Mouse (Mus musculus) cortical plate, adult 2 months (tissue): ENCODE measurements around the gene Sobp. TPM values are rescaled to one million over a fixed set of nuclear protein-coding genes. Genes with fewer than 3 reads are reported as not detected.

Experiments
- H3K27ac ChIP-seq: fragments of 200-500 bp; 2 replicates; pipeline ENCODE4 v1.5.1; 2012; ENCODE audit warnings: low read length, control low read depth, inconsistent platforms; ENCODE audit not compliant: insufficient read depth
- H3K4me1 ChIP-seq: fragments of 200-500 bp; 2 replicates; pipeline ENCODE4 v1.6.1; 2011; ENCODE audit warnings: low read length; ENCODE audit not compliant: control insufficient read depth, insufficient read depth
- H3K4me3 ChIP-seq: fragments of 200-500 bp; 2 replicates; pipeline ENCODE4 v1.5.1; 2011; ENCODE audit warnings: mild to moderate bottlenecking, low read length, control low read depth; ENCODE audit not compliant: insufficient read depth
- CTCF ChIP-seq: fragments of 200-500 bp; IDR thresholded peaks from 2 replicates; pipeline ENCODE4 v1.5.1; 2011; ENCODE audit warnings: mild to moderate bottlenecking, control low read depth, low read length; ENCODE audit not compliant: insufficient read depth; ENCODE audit errors: extremely low read depth
- POLR2A ChIP-seq: fragments of 200-500 bp; IDR thresholded peaks from 2 replicates; pipeline ENCODE4 v1.6.1; 2011; ENCODE audit warnings: mild to moderate bottlenecking, low read length, control low read depth; ENCODE audit not compliant: insufficient read depth; ENCODE audit errors: extremely low read depth
- polyA plus RNA-seq: library from polyadenylated mRNA; depleted of rRNA; stranded (reverse); fragments of >200 nt; gene quantifications from 2 replicates; pipeline ENCODE4 v1.2.3, GENCODE M21; 2012

Gene Sobp
- polyA plus RNA-seq, 1 experiment, result 21.9 TPM

DNA sequence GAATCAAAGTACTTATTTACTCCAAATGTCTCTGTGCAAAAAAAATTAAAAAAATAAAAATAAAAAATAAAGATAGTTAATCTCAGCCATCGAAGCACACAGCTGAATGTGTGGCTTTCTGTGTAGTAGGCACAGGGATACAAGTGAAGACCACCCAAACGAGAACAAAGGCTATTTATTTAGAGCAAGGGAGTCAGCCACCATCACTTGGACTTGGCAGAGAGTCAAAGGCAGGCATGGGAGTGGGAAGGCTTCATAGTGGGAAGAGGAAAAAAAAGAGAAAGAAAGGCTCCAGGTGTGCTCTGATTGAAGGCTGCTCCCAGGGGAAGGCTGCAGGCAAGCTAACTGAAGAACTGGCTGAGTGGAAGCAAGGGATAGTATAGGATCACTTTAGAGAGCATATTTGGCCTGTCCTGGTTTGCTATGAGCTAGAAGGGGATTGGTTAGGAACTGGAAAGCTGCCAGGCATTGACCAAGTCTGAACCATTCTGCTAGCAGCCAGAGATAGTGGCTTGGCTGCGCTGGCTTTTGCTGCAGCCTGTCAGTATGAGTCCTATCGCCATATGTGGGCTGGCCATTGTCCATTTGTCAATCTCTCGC lies 6.1 kb upstream of the Sobp start:
- TF ChIP-seq POLR2A, result no peak
- no peak for TF ChIP-seq CTCF
- Histone ChIP-seq H3K4me3 (no peak overlapping the region), H3K27ac (no peak overlapping the region), H3K4me1 (no peaks in the 10 kb centered on the region; the same call in 1 of the 2 replicates)

DNA sequence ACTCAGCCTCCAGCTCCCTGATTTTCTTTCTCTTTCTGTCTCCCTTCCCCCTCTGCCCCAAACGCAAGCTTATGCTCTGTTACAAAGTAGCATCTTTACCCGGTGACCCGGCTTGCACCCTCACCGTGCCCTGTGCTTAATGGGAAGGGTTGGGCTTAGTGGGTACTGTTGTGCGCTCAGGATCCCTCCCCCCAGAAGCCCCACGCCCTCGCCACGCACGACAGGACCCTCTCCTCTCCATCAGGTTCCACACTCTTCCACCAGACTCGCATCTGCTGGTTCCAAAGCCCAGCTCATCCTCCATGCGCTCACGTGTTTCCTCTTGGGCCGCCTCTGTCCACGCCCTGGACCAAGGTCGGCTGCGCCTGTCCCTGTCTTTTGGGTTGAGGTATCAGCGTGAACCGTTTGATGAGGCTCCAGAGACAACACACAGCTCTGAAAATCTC lies 849 bp upstream of the Sobp start:
- no peak; the same call in 1 of the 2 replicates for TF ChIP-seq POLR2A
- no peak for TF ChIP-seq CTCF
- peak overlapping the region; percentile 60; the same call in 1 of the 2 replicates for H3K27ac ChIP-seq
- H3K4me3 ChIP-seq, result peak overlapping the region; percentile 65
- H3K4me1 ChIP-seq, result no peaks in the 10 kb centered on the region; the same call in 1 of the 2 replicates

DNA sequence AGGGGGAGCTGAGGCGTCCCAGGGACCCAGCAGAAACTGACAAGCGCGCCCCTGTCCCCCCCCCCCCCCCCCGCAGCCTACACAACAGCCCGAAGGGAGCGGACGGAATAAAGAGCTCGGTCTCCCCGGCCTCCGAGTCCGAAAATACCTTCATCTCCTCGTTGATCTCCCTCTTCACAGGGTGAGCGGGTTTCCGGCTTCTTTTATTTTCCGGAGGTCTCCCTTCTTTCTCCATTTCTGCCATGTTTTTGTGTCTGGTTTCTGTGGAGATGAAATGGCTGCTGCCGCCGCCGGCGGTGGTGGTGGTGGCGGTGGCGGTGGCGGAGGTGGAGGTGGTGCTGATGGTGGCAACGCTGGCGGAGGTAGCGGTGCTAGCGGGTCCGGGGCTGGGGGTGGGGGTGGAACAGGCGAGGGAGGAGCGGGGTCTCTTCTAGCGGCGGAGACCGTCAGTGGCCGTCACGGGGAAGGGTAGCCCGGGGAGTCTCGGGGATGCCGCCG lies 453 bp downstream of the Sobp start:
- Histone ChIP-seq H3K4me3 (peak overlapping the region; percentile 65), H3K27ac (peak overlapping the region; percentile 97), H3K4me1 (peaks cover 2% of the 10 kb centered on the region; the same call in 1 of the 2 replicates)
- TF ChIP-seq CTCF (no peak), POLR2A (no peak)

DNA sequence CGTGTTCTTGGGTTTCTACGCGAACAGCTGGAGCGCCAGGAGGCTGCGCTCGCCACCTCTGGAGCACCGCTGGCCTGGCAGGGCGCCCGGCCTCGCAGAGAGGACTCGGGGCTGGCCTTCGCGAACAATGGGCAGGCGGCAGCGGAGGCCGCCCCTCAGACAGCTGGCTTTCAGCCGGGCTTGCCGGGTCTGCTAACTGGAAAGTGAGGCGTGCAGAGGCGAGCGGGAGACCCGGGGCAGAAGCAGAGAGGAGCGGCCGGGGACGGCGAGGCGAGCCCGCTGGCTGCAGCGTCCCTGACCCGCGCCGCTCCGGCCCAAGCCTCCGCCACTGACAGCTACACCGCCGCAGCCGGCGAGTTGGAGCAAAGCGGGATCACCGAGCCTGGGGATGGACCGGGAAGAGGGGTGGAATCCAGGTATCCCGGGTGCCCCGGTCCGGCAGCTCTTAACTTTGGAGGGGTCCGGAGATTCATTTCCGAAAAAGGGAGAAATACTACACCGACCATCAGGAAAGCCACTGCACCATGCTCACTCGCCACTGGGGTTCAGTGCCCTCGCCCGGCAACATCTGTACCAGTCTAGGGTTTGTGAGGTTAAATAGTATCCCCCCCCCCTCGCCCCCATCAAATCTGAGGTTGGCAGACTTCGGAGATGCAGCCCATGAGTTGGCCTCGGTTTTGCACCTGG lies 1.0 kb downstream of the Sobp start:
- H3K27ac ChIP-seq, result peak overlapping the region; percentile 48
- H3K4me3 ChIP-seq, result peak overlapping the region; percentile 65
- no peak for TF ChIP-seq POLR2A
- no peak for TF ChIP-seq CTCF
- peaks cover 2% of the 10 kb centered on the region; the same call in 1 of the 2 replicates for H3K4me1 ChIP-seq

DNA sequence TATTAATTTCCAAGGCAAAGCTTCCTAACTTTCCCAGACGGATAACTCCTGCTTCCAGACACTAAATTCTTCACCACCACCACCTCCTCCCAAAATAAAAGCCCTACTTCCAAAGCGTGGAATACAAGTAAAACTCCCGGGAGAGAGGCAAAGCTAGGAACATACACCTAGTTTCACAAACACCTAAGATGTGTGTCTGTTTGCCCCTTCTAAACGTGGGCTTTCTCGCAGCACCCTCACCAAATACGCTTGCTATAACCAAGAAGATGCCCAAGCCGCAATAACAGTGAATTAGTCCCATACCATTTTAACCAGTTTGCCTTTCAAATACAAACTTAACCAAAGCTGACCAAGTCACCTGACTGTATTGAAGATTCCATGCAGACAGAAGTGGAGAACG lies 1.8 kb downstream of the Sobp start:
- H3K27ac ChIP-seq, result no peak overlapping the region
- TF ChIP-seq CTCF, result no peak
- TF ChIP-seq POLR2A, result no peak
- peak overlapping the region; percentile 65 for H3K4me3 ChIP-seq
- peaks cover 3% of the 10 kb centered on the region for H3K4me1 ChIP-seq

DNA sequence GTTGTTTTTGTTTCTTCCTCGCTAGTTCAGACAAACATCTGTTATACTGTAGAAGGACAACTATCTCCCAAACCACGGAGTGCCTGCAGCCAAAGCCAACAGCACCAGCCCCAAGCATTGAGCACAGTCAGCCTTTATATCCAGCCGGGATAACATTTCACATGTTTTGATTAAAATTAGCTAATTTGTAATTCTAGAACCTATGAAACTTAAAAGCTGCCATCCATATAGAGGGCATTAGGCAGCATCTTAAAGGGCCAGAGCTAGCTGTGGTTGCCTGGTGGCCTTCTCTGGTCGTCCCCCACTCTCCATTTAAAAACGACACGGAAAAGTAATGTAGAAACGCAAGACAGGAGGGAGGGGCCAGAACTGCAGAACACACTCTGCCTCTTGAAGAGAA lies 2.3 kb downstream of the Sobp start:
- TF ChIP-seq POLR2A, result no peak
- TF ChIP-seq CTCF, result no peak
- Histone ChIP-seq H3K4me1 (peaks cover 3% of the 10 kb centered on the region), H3K27ac (no peak overlapping the region), H3K4me3 (peak overlapping the region; percentile 65)

DNA sequence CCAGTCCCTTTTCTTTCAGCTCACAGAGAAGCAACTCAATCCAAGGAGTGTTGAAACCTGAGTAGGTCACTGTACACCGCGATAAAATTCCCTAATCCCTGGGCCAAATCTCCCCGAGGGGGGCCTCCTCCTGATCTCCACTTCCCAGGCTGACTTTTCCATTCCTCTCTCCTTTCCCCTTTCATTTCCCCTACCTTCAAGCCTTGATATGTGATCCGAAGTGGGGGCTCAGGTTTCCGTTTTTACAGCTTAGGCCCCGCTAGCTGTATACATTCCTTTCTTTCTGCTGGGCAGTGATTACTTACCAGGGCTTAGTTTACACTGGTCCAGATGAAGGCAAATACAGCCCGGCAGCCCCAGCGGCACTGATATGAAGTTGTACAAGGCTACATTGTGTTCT lies 3.2 kb downstream of the Sobp start:
- Histone ChIP-seq H3K4me1 (peaks cover 3% of the 10 kb centered on the region), H3K4me3 (peak overlapping the region; percentile 30), H3K27ac (no peak overlapping the region)
- TF ChIP-seq CTCF, result no peak
- no peak for TF ChIP-seq POLR2A

DNA sequence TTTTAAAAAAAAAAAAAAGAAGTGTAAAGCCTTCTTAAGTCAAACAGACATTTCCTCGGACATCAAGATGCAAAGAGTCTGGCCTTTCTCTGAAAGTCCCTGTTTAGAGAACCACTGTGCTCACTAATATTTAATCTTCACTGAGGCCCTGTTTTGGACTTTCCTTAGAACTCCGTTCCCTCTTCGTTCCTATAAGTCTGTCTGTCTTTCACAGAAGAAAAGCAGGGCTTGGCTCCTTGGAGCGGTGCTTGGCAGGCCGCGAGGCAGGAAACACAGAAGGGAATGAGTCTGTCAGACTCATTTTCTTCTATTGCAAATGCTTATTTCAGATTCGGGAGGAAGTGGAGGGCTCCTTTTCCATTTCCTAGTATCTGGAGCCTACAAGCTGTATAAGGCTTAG lies 5.5 kb downstream of the Sobp start:
- TF ChIP-seq CTCF (no peak), POLR2A (no peak)
- no peak overlapping the region; the same call in 1 of the 2 replicates for H3K4me3 ChIP-seq
- no peak overlapping the region for H3K27ac ChIP-seq
- peaks cover 5% of the 10 kb centered on the region for H3K4me1 ChIP-seq

DNA sequence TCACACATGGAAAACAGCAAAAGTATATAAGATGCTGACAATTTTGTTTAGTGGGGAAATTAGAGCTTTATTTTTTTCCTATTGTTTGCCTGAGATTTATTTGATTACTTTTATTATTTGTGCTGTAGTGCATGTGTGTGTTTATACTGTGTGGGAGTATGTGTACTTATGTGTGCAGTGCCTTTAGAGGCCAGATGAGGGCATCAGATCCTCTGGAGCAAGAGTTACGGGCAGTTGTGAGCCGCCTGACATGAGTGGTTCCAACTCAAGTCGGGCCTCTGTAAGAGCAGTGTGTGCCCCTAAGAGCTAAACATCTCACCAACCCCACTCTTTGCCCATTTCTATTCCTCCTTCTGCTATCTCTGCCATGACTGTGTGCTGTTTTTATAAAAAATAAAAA lies 7.5 kb downstream of the Sobp start:
- TF ChIP-seq CTCF (no peak), POLR2A (no peak)
- H3K4me3 ChIP-seq, result no peak overlapping the region
- no peak overlapping the region for H3K27ac ChIP-seq
- peaks cover 5% of the 10 kb centered on the region; the same call in 1 of the 2 replicates for H3K4me1 ChIP-seq
